Mouse (Mus musculus): ENCODE measurements around the gene Cyp2ab1. TPM values are rescaled to one million over a fixed set of nuclear protein-coding genes. Genes with fewer than 3 reads are reported as not detected.
"Not testable (repeated sequence)": the region's sequence is repeated elsewhere in the genome, so short reads cannot be mapped to it uniquely, and the experiment has no call there.

Cyp2ab1 gene
- not detected in 2 replicates for polyA plus RNA-seq (2014; fragmentation: Nextera tagmentation; extraction: Ambion mirVana)

GRCm38 (mm10) chr16:20325286-20325685 is at the start of gene Cyp2ab1:
Cyp2ab1 (minus strand) TSS chr16:20325404.
- WGBS: 76% methylated on average over 5 of the region's 5 CpGs
- Histone ChIP-seq H3K36me3 (replicated peaks; ENCODE audit: control insufficient read depth, insufficient read depth) (peaks cover 14% of the 10 kb centered on the region), H3K27ac (no peak within 1 kb of the TSS), H3K4me1 (replicated peaks; ENCODE audit: control insufficient read depth, insufficient read depth, low read length) (no peaks in the 10 kb centered on the region), H3K4me3 (replicated peaks; ENCODE audit: low read length) (no peak within 1 kb of the TSS), H3K27me3 (ENCODE audit: control insufficient read depth, insufficient read depth, low read length) (no peaks in the 10 kb centered on the region), H3K9me3 (ENCODE audit: control insufficient read depth, low read length) (no peaks in the 10 kb centered on the region), H3K9ac (no peak within 1 kb of the TSS), H3K4me2 (replicated peaks) (no peak within 1 kb of the TSS)
- no peak for DNase-seq (ENCODE audit: low spot score)
- no peak for ATAC-seq (ENCODE audit: low FRiP score)

GRCm38 (mm10) chr16:20371731-20372130 is 46.5 kb upstream of the Cyp2ab1 start:
- H3K4me2 ChIP-seq (replicated peaks): no peak overlapping the region
- 84% methylated on average over 4 of the region's 4 CpGs for WGBS
- H3K36me3 ChIP-seq (replicated peaks; ENCODE audit: control insufficient read depth, insufficient read depth): peaks cover 95% of the 10 kb centered on the region
- H3K27ac ChIP-seq: no peak overlapping the region
- no peak overlapping the region for H3K9ac ChIP-seq
- H3K27me3 ChIP-seq (ENCODE audit: control insufficient read depth, insufficient read depth, low read length): no peaks in the 10 kb centered on the region
- H3K4me3 ChIP-seq (replicated peaks; ENCODE audit: low read length): no peak overlapping the region
- H3K4me1 ChIP-seq (replicated peaks; ENCODE audit: control insufficient read depth, insufficient read depth, low read length): no peaks in the 10 kb centered on the region
- no peaks in the 10 kb centered on the region for H3K9me3 ChIP-seq (ENCODE audit: control insufficient read depth, low read length)
- ATAC-seq (ENCODE audit: low FRiP score): no peak
- no peak for DNase-seq (ENCODE audit: low spot score)

GRCm38 (mm10) chr16:20368221-20368620 is 43.0 kb upstream of the Cyp2ab1 start:
- 95% methylated on average over 9 of the region's 9 CpGs for WGBS
- Histone ChIP-seq H3K9me3 (ENCODE audit: control insufficient read depth, low read length) (no peaks in the 10 kb centered on the region), H3K4me2 (replicated peaks) (no peak overlapping the region), H3K27ac (no peak overlapping the region), H3K27me3 (ENCODE audit: control insufficient read depth, insufficient read depth, low read length) (no peaks in the 10 kb centered on the region), H3K4me1 (replicated peaks; ENCODE audit: control insufficient read depth, insufficient read depth, low read length) (no peaks in the 10 kb centered on the region), H3K4me3 (replicated peaks; ENCODE audit: low read length) (no peak overlapping the region), H3K36me3 (replicated peaks; ENCODE audit: control insufficient read depth, insufficient read depth) (peaks cover 97% of the 10 kb centered on the region), H3K9ac (no peak overlapping the region)
- DNase-seq (ENCODE audit: low spot score) (no peak), ATAC-seq (ENCODE audit: low FRiP score) (no peak)

- Histone ChIP-seq H3K9me3 (ENCODE audit: control insufficient read depth, low read length) (no peaks in the 10 kb centered on the region), H3K9ac (no peak overlapping the region), H3K27me3 (ENCODE audit: control insufficient read depth, insufficient read depth, low read length) (no peaks in the 10 kb centered on the region), H3K4me2 (replicated peaks) (no peak overlapping the region), H3K4me1 (replicated peaks; ENCODE audit: control insufficient read depth, insufficient read depth, low read length) (no peaks in the 10 kb centered on the region), H3K36me3 (replicated peaks; ENCODE audit: control insufficient read depth, insufficient read depth) (peaks cover 100% of the 10 kb centered on the region), H3K4me3 (replicated peaks; ENCODE audit: low read length) (no peak overlapping the region), H3K27ac (no peak overlapping the region)
- DNase-seq (ENCODE audit: low spot score) (no peak), ATAC-seq (ENCODE audit: low FRiP score) (no peak)
- WGBS: 96% methylated on average over 11 of the region's 11 CpGs
These were observed 36.9 kb upstream of the Cyp2ab1 start for GRCm38 (mm10) chr16:20362121-20362520.

DNA sequence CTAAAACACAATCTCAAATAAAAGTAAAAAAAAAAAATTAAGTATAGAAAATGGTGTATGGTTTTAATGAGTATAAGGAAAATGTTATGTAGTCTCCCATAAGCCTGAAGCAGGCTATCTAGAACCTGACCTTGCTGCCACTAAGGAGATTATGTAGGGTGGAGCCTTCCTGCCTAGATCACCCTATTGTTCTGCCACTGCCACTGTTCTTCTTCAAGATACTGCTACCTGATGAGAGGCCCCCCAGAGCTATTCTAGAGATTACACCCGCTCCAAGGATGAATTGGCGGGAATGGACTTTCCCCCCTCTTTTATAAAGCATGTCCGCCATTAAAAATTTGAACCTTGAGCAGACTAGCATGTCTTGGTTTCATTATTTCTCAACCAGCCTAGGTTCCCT is 36.3 kb upstream of the Cyp2ab1 start:
- H3K4me3 ChIP-seq (replicated peaks; ENCODE audit: low read length); H3K9me3 ChIP-seq (ENCODE audit: control insufficient read depth, low read length); H3K9ac ChIP-seq; H3K27ac ChIP-seq; ATAC-seq (ENCODE audit: low FRiP score); H3K4me1 ChIP-seq (replicated peaks; ENCODE audit: control insufficient read depth, insufficient read depth, low read length); DNase-seq (ENCODE audit: low spot score); H3K27me3 ChIP-seq (ENCODE audit: control insufficient read depth, insufficient read depth, low read length); H3K4me2 ChIP-seq (replicated peaks): not testable (repeated sequence)
- H3K36me3 ChIP-seq (replicated peaks; ENCODE audit: control insufficient read depth, insufficient read depth): peaks cover 99% of the 10 kb centered on the region
- WGBS: 96% methylated on average over 3 of the region's 3 CpGs

DNA sequence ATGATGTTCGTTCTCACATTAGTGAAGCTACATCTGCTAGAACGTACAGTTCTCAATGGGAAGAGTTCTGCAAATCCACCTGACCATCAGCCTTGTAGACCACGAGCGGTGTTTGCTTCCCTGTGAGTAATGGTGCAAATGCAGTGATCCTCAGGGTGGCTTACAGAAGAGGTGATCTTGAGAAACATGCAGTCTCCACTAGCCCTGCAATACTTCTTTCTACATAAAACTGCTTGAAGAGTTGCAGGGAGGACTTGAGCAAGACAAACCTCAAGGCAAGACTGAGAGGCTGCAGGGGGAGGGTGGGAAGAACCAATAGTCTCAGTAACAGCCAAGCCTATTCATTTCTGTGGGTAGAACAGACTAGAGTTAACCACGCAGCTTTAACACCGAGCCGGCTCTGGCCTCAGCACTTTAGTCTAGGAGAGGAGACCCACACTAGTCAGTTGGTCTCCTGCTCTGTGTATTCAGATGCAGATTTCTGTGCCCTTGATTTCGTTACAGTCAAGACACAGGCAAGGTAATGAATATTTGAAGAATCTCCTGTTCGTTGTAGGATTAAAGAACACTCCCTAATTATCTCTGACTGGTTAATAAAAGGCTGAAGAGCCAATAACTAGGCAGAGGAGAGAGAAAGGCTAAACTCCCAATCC is 34.6 kb upstream of the Cyp2ab1 start:
- no peak for DNase-seq (ENCODE audit: low spot score)
- no peaks in the 10 kb centered on the region for H3K4me1 ChIP-seq (replicated peaks; ENCODE audit: control insufficient read depth, insufficient read depth, low read length)
- 83% methylated on average over 9 of the region's 9 CpGs for WGBS
- H3K9ac ChIP-seq: no peak overlapping the region
- H3K36me3 ChIP-seq (replicated peaks; ENCODE audit: control insufficient read depth, insufficient read depth): peaks cover 97% of the 10 kb centered on the region
- no peak for ATAC-seq (ENCODE audit: low FRiP score)
- no peak overlapping the region for H3K27ac ChIP-seq
- no peak overlapping the region for H3K4me2 ChIP-seq (replicated peaks)
- no peaks in the 10 kb centered on the region for H3K9me3 ChIP-seq (ENCODE audit: control insufficient read depth, low read length)
- no peak overlapping the region for H3K4me3 ChIP-seq (replicated peaks; ENCODE audit: low read length)
- H3K27me3 ChIP-seq (ENCODE audit: control insufficient read depth, insufficient read depth, low read length): no peaks in the 10 kb centered on the region

- Histone ChIP-seq H3K36me3 (replicated peaks; ENCODE audit: control insufficient read depth, insufficient read depth) (peaks cover 97% of the 10 kb centered on the region), H3K9ac (no peak overlapping the region), H3K9me3 (ENCODE audit: control insufficient read depth, low read length) (no peaks in the 10 kb centered on the region), H3K4me3 (replicated peaks; ENCODE audit: low read length) (no peak overlapping the region), H3K27ac (no peak overlapping the region), H3K27me3 (ENCODE audit: control insufficient read depth, insufficient read depth, low read length) (no peaks in the 10 kb centered on the region), H3K4me2 (replicated peaks) (no peak overlapping the region), H3K4me1 (replicated peaks; ENCODE audit: control insufficient read depth, insufficient read depth, low read length) (no peaks in the 10 kb centered on the region)
- WGBS: 91% methylated on average over 5 of the region's 5 CpGs
- no peak for ATAC-seq (ENCODE audit: low FRiP score)
- no peak for DNase-seq (ENCODE audit: low spot score)
These were observed 32.6 kb upstream of the Cyp2ab1 start for GRCm38 (mm10) chr16:20357837-20358236.

GRCm38 (mm10) chr16:20354762-20355161 is 29.6 kb upstream of the Cyp2ab1 start:
- WGBS: 89% methylated on average over 2 of the region's 2 CpGs
- DNase-seq (ENCODE audit: low spot score) (no peak), ATAC-seq (ENCODE audit: low FRiP score) (no peak)
- Histone ChIP-seq H3K4me1 (replicated peaks; ENCODE audit: control insufficient read depth, insufficient read depth, low read length) (no peaks in the 10 kb centered on the region), H3K9me3 (ENCODE audit: control insufficient read depth, low read length) (no peaks in the 10 kb centered on the region), H3K4me2 (replicated peaks) (no peak overlapping the region), H3K27me3 (ENCODE audit: control insufficient read depth, insufficient read depth, low read length) (no peaks in the 10 kb centered on the region), H3K9ac (no peak overlapping the region), H3K27ac (no peak overlapping the region), H3K36me3 (replicated peaks; ENCODE audit: control insufficient read depth, insufficient read depth) (peaks cover 92% of the 10 kb centered on the region), H3K4me3 (replicated peaks; ENCODE audit: low read length) (no peak overlapping the region)

GRCm38 (mm10) chr16:20354011-20354410 is 28.8 kb upstream of the Cyp2ab1 start:
- no peak for ATAC-seq (ENCODE audit: low FRiP score)
- 100% methylated on average over 1 of the region's 1 CpGs for WGBS
- no peaks in the 10 kb centered on the region for H3K4me1 ChIP-seq (replicated peaks; ENCODE audit: control insufficient read depth, insufficient read depth, low read length)
- H3K4me3 ChIP-seq (replicated peaks; ENCODE audit: low read length): no peak overlapping the region
- no peak overlapping the region for H3K9ac ChIP-seq
- no peak overlapping the region for H3K4me2 ChIP-seq (replicated peaks)
- H3K9me3 ChIP-seq (ENCODE audit: control insufficient read depth, low read length): no peaks in the 10 kb centered on the region
- no peak for DNase-seq (ENCODE audit: low spot score)
- no peaks in the 10 kb centered on the region for H3K27me3 ChIP-seq (ENCODE audit: control insufficient read depth, insufficient read depth, low read length)
- H3K36me3 ChIP-seq (replicated peaks; ENCODE audit: control insufficient read depth, insufficient read depth): peaks cover 91% of the 10 kb centered on the region
- H3K27ac ChIP-seq: no peak overlapping the region

GRCm38 (mm10) chr16:20345464-20345863 is 20.3 kb upstream of the Cyp2ab1 start:
- DNase-seq (ENCODE audit: low spot score) (no peak), ATAC-seq (ENCODE audit: low FRiP score) (no peak)
- H3K36me3 ChIP-seq (replicated peaks; ENCODE audit: control insufficient read depth, insufficient read depth): peaks cover 87% of the 10 kb centered on the region

More at GRCm38 (mm10) chr16:20345464-20345863, 20.3 kb upstream of the Cyp2ab1 start:
- 91% methylated on average over 1 of the region's 1 CpGs for WGBS
- Histone ChIP-seq H3K9ac (no peak overlapping the region), H3K9me3 (ENCODE audit: control insufficient read depth, low read length) (no peaks in the 10 kb centered on the region), H3K27ac (no peak overlapping the region), H3K27me3 (ENCODE audit: control insufficient read depth, insufficient read depth, low read length) (no peaks in the 10 kb centered on the region), H3K4me1 (replicated peaks; ENCODE audit: control insufficient read depth, insufficient read depth, low read length) (no peaks in the 10 kb centered on the region), H3K4me3 (replicated peaks; ENCODE audit: low read length) (no peak overlapping the region), H3K4me2 (replicated peaks) (no peak overlapping the region)

Measured in hindbrain, embryonic 14.5 days (tissue).